Mouse (Mus musculus): Measurements from ENCODE around the gene Inmt.
"Not testable (repeated sequence)": the region's sequence is repeated elsewhere in the genome, so short reads cannot be mapped to it uniquely, and the experiment has no call there.

The Inmt gene

GRCm38 (mm10) chr6:55174741-55175181 is at the start of gene Inmt:
Inmt (minus strand) TSS chr6:55175043.
- no peak for DNase-seq

- DNase-seq, result no peak
Observed at GRCm38 (mm10) chr6:55223986-55224385, 49.1 kb upstream of the Inmt start.

- no peak for DNase-seq
Observed at GRCm38 (mm10) chr6:55218232-55218631, 43.4 kb upstream of the Inmt start.

- no peak for DNase-seq
Observed at GRCm38 (mm10) chr6:55214541-55214940, 39.7 kb upstream of the Inmt start.

- DNase-seq, result no peak
Observed at GRCm38 (mm10) chr6:55210423-55211365, 35.9 kb upstream of the Inmt start.

- DNase-seq, result no peak
Observed at GRCm38 (mm10) chr6:55207786-55208185, 32.9 kb upstream of the Inmt start.

- DNase-seq, result no peak
Observed at GRCm38 (mm10) chr6:55203931-55204330, 29.1 kb upstream of the Inmt start.

- peak; percentile 69 for DNase-seq
Observed at GRCm38 (mm10) chr6:55202913-55203910, 28.4 kb upstream of the Inmt start, which contains the start of gene Mindy4. Mindy4 (plus strand) TSS chr6:55203383.

GRCm38 (mm10) chr6:55199047-55199446 is 24.2 kb upstream of the Inmt start:
- no peak for DNase-seq

- no peak for DNase-seq
Observed at GRCm38 (mm10) chr6:55193171-55193570, 18.3 kb upstream of the Inmt start.

GRCm38 (mm10) chr6:55191537-55191936 is 16.7 kb upstream of the Inmt start:
- DNase-seq, result no peak

GRCm38 (mm10) chr6:55189406-55189805 is 14.6 kb upstream of the Inmt start:
- no peak for DNase-seq

- not testable (repeated sequence) for DNase-seq
Observed at GRCm38 (mm10) chr6:55187827-55188226, 13.0 kb upstream of the Inmt start.

GRCm38 (mm10) chr6:55182655-55183430 is 8.0 kb upstream of the Inmt start:
- no peak for DNase-seq

GRCm38 (mm10) chr6:55179560-55179959 is 4.7 kb upstream of the Inmt start:
- no peak for DNase-seq

- DNase-seq, result peak; percentile 26
Observed at GRCm38 (mm10) chr6:55177060-55177732, 2.4 kb upstream of the Inmt start.

GRCm38 (mm10) chr6:55175892-55176291 is 1.0 kb upstream of the Inmt start:
- no peak for DNase-seq

GRCm38 (mm10) chr6:55175456-55175855 is 613 bp upstream of the Inmt start:
- no peak for DNase-seq

GRCm38 (mm10) chr6:55173941-55174349 is 898 bp downstream of the Inmt start:
- DNase-seq, result no peak

- no peak for DNase-seq
Observed at GRCm38 (mm10) chr6:55173171-55173570, 1.7 kb downstream of the Inmt start.

GRCm38 (mm10) chr6:55171638-55172037 is 3.2 kb downstream of the Inmt start:
- no peak for DNase-seq

- no peak for DNase-seq
Observed at GRCm38 (mm10) chr6:55169818-55170217, 5.0 kb downstream of the Inmt start.

All from thymus, postnatal 14 days (tissue).